Mouse (Mus musculus) midbrain, embryonic 13.5 days (tissue): ENCODE results near the gene Rpain. TPM values are rescaled to one million over a fixed set of nuclear protein-coding genes. Genes with fewer than 3 reads are reported as not detected.

Experiments used
- ATAC-seq: fragments of 200-750 bp; cut with Nextera tagmentation; 2 replicates; pipeline ENCODE4 v1.8.0; 2017; ENCODE audit warnings: mild to moderate bottlenecking, moderate TSS enrichment, moderate library complexity
- H3K27ac ChIP-seq: fragments of 300-500 bp; sonication (generic); 2 replicates; pipeline ENCODE4 v1.5.1; 2015; ENCODE audit warnings: inconsistent platforms, mild to moderate bottlenecking, moderate library complexity
- H3K27me3 ChIP-seq: fragments of 300-500 bp; sonication (generic); 2 replicates; pipeline ENCODE4 v1.6.1; 2015; ENCODE audit warnings: mild to moderate bottlenecking, inconsistent platforms
- H3K36me3 ChIP-seq: fragments of 300-500 bp; sonication (generic); 2 replicates; pipeline ENCODE4 v1.6.1; 2015; ENCODE audit warnings: mild to moderate bottlenecking, inconsistent platforms
- H3K4me1 ChIP-seq: fragments of 300-500 bp; sonication (generic); replicated peaks from 2 replicates; pipeline ENCODE4 v1.6.1; 2015; ENCODE audit warnings: inconsistent platforms
- H3K4me2 ChIP-seq: fragments of 300-500 bp; sonication (generic); replicated peaks from 2 replicates; pipeline ENCODE4 v1.6.1; 2015; ENCODE audit warnings: moderate library complexity, mild to moderate bottlenecking, inconsistent platforms
- H3K4me3 ChIP-seq: fragments of 300-500 bp; sonication (generic); replicated peaks from 2 replicates; pipeline ENCODE4 v1.5.1; 2015; ENCODE audit warnings: mild to moderate bottlenecking, inconsistent platforms
- H3K9ac ChIP-seq: fragments of 300-500 bp; sonication (generic); replicated peaks from 2 replicates; pipeline ENCODE4 v1.6.1; 2015; ENCODE audit warnings: mild to moderate bottlenecking, inconsistent platforms
- H3K9me3 ChIP-seq: fragments of 300-500 bp; sonication (generic); 2 replicates; pipeline ENCODE4 v1.6.1; 2016; ENCODE audit warnings: mild to moderate bottlenecking, inconsistent platforms
- WGBS: fragments of 180-500 bp; shearing (Covaris S2); methylation state at CpG from one replicate; pipeline ENCODE4 v1.1.7; 2015; 5-methylcytosine and 5-hydroxymethylcytosine counted together
- polyA plus RNA-seq: library from polyadenylated mRNA; unstranded; fragments of >200 nt; fragmentation: Nextera tagmentation; extraction: Ambion mirVana; gene quantifications from 2 replicates; pipeline ENCODE4 v1.2.1, GENCODE M21; 2015

Gene Rpain
- polyA plus RNA-seq, 1 experiment from 2014 or later: 76.6 TPM

GRCm38 (mm10) chr11:70970560-70971540, 837 bp downstream of the Rpain start:
- peak overlapping the region; percentile 74 for H3K9ac ChIP-seq
- peak; percentile 49; the same call in 1 of the 2 replicates for ATAC-seq
- H3K36me3 ChIP-seq: peaks cover 37% of the 10 kb centered on the region
- H3K4me3 ChIP-seq: peak overlapping the region; percentile 83
- H3K27me3 ChIP-seq: no peaks in the 10 kb centered on the region
- 18% methylated on average over 24 of the region's 24 CpGs for WGBS
- peak overlapping the region; percentile 85 for H3K4me2 ChIP-seq
- peaks cover 25% of the 10 kb centered on the region for H3K4me1 ChIP-seq
- H3K9me3 ChIP-seq: no peaks in the 10 kb centered on the region
- H3K27ac ChIP-seq: peak overlapping the region; percentile 91

GRCm38 (mm10) chr11:70972586-70972985, 2.6 kb downstream of the Rpain start:
- H3K4me1 ChIP-seq: peaks cover 22% of the 10 kb centered on the region
- peaks cover 45% of the 10 kb centered on the region for H3K36me3 ChIP-seq
- H3K4me3 ChIP-seq: no peak overlapping the region
- H3K4me2 ChIP-seq: no peak overlapping the region
- 57% methylated on average over 1 of the region's 1 CpGs for WGBS
- H3K27ac ChIP-seq: no peak overlapping the region
- no peak overlapping the region for H3K9ac ChIP-seq
- H3K9me3 ChIP-seq: no peaks in the 10 kb centered on the region
- ATAC-seq: no peak
- no peaks in the 10 kb centered on the region for H3K27me3 ChIP-seq

GRCm38 (mm10) chr11:70973947-70974346, 3.9 kb downstream of the Rpain start:
- Histone ChIP-seq H3K27ac (no peak overlapping the region), H3K4me1 (peaks cover 10% of the 10 kb centered on the region), H3K4me3 (no peak overlapping the region), H3K4me2 (no peak overlapping the region), H3K36me3 (peaks cover 59% of the 10 kb centered on the region), H3K9ac (no peak overlapping the region), H3K27me3 (no peaks in the 10 kb centered on the region), H3K9me3 (no peaks in the 10 kb centered on the region)
- WGBS: 75% methylated on average over 4 of the region's 4 CpGs
- no peak for ATAC-seq

- 81% methylated on average over 2 of the region's 2 CpGs for WGBS
- H3K27me3 ChIP-seq: no peaks in the 10 kb centered on the region
- no peaks in the 10 kb centered on the region for H3K9me3 ChIP-seq
- no peak overlapping the region for H3K4me3 ChIP-seq
- ATAC-seq: no peak
- peaks cover 72% of the 10 kb centered on the region for H3K36me3 ChIP-seq
- H3K27ac ChIP-seq: no peak overlapping the region
- H3K9ac ChIP-seq: no peak overlapping the region
- no peak overlapping the region for H3K4me2 ChIP-seq
- H3K4me1 ChIP-seq: peaks cover 7% of the 10 kb centered on the region
Observed at GRCm38 (mm10) chr11:70975193-70975592, 5.2 kb downstream of the Rpain start.

- H3K4me3 ChIP-seq: no peak overlapping the region
- ATAC-seq: no peak
- no peak overlapping the region for H3K4me2 ChIP-seq
- WGBS: 89% methylated on average over 6 of the region's 6 CpGs
- H3K4me1 ChIP-seq: peaks cover 13% of the 10 kb centered on the region
- H3K27me3 ChIP-seq: no peaks in the 10 kb centered on the region
- peaks cover 78% of the 10 kb centered on the region for H3K36me3 ChIP-seq
- H3K9me3 ChIP-seq: no peaks in the 10 kb centered on the region
- no peak overlapping the region for H3K27ac ChIP-seq
- H3K9ac ChIP-seq: no peak overlapping the region
Observed at GRCm38 (mm10) chr11:70977293-70977692, 7.3 kb downstream of the Rpain start.

- ATAC-seq: no peak
- peaks cover 13% of the 10 kb centered on the region for H3K4me1 ChIP-seq
- no peak overlapping the region for H3K27ac ChIP-seq
- H3K4me2 ChIP-seq: no peak overlapping the region
- no peak overlapping the region for H3K9ac ChIP-seq
- H3K27me3 ChIP-seq: no peaks in the 10 kb centered on the region
- no peak overlapping the region for H3K4me3 ChIP-seq
- H3K36me3 ChIP-seq: peaks cover 61% of the 10 kb centered on the region
- 88% methylated on average over 6 of the region's 6 CpGs for WGBS
- H3K9me3 ChIP-seq: no peaks in the 10 kb centered on the region
Observed at GRCm38 (mm10) chr11:70980232-70980631, 10.2 kb downstream of the Rpain start.

- Histone ChIP-seq H3K4me2 (peak overlapping the region; percentile 83; the same call in 1 of the 2 replicates), H3K9me3 (no peaks in the 10 kb centered on the region), H3K27me3 (no peaks in the 10 kb centered on the region), H3K9ac (no peak overlapping the region; the same call in 1 of the 2 replicates), H3K4me3 (no peak overlapping the region), H3K27ac (no peak overlapping the region), H3K4me1 (peaks cover 13% of the 10 kb centered on the region), H3K36me3 (peaks cover 62% of the 10 kb centered on the region)
- 95% methylated on average over 14 of the region's 14 CpGs for WGBS
- no peak for ATAC-seq
Observed at GRCm38 (mm10) chr11:70980751-70981510, 10.9 kb downstream of the Rpain start.

- Histone ChIP-seq H3K36me3 (peaks cover 63% of the 10 kb centered on the region), H3K27ac (no peak overlapping the region), H3K4me3 (peak overlapping the region; percentile 97), H3K4me2 (peak overlapping the region; percentile 83), H3K4me1 (peaks cover 13% of the 10 kb centered on the region), H3K27me3 (no peaks in the 10 kb centered on the region), H3K9ac (peak overlapping the region; percentile 94), H3K9me3 (no peaks in the 10 kb centered on the region)
- WGBS: 11% methylated on average over 12 of the region's 12 CpGs
- ATAC-seq: no peak
Observed at GRCm38 (mm10) chr11:70982030-70982429, 12.0 kb downstream of the Rpain start.

- WGBS: under 1% methylated on average over 60 of the region's 64 CpGs
- H3K4me3 ChIP-seq: peak within 1 kb of the TSS; percentile 97
- H3K9me3 ChIP-seq: no peaks in the 10 kb centered on the region
- peak within 1 kb of the TSS; percentile 94 for H3K9ac ChIP-seq
- peaks cover 63% of the 10 kb centered on the region for H3K36me3 ChIP-seq
- peak within 1 kb of the TSS; percentile 83 for H3K4me2 ChIP-seq
- peaks cover 13% of the 10 kb centered on the region for H3K4me1 ChIP-seq
- H3K27ac ChIP-seq: peak within 1 kb of the TSS; percentile 51; the same call in 1 of the 2 replicates
- H3K27me3 ChIP-seq: no peaks in the 10 kb centered on the region
- peak; percentile 98 for ATAC-seq
Observed at GRCm38 (mm10) chr11:70982557-70983228, 12.7 kb downstream of the Rpain start, which contains the start of gene C1qbp. TSS of gene C1qbp (minus strand) at chr11:70983026.

- H3K36me3 ChIP-seq: peaks cover 34% of the 10 kb centered on the region
- 86% methylated on average over 4 of the region's 4 CpGs for WGBS
- no peak for ATAC-seq
- H3K9me3 ChIP-seq: no peaks in the 10 kb centered on the region
- H3K4me2 ChIP-seq: no peak overlapping the region
- H3K4me3 ChIP-seq: no peak overlapping the region
- H3K27me3 ChIP-seq: no peaks in the 10 kb centered on the region
- peaks cover 25% of the 10 kb centered on the region for H3K4me1 ChIP-seq
- H3K9ac ChIP-seq: no peak overlapping the region
- no peak overlapping the region for H3K27ac ChIP-seq
Observed at GRCm38 (mm10) chr11:71001167-71001566, 31.2 kb downstream of the Rpain start.

GRCm38 (mm10) chr11:71003611-71004315, 33.8 kb downstream of the Rpain start:
- WGBS: under 1% methylated on average over 49 of the region's 49 CpGs
- Histone ChIP-seq H3K4me3 (peak overlapping the region; percentile 94), H3K27me3 (no peaks in the 10 kb centered on the region), H3K4me2 (peak overlapping the region; percentile 86), H3K36me3 (peaks cover 19% of the 10 kb centered on the region), H3K4me1 (peaks cover 25% of the 10 kb centered on the region), H3K27ac (peak overlapping the region; percentile 82), H3K9ac (peak overlapping the region; percentile 81), H3K9me3 (no peaks in the 10 kb centered on the region)
- ATAC-seq: peak; percentile 92
